Mouse (Mus musculus): Measurements from ENCODE around the gene Sf3a3. TPM values are rescaled to one million over a fixed set of nuclear protein-coding genes. Genes with fewer than 3 reads are reported as not detected.

The Sf3a3 gene
- polyA plus RNA-seq, 2 experiments, result 42.1 to 59.2 TPM

DNA sequence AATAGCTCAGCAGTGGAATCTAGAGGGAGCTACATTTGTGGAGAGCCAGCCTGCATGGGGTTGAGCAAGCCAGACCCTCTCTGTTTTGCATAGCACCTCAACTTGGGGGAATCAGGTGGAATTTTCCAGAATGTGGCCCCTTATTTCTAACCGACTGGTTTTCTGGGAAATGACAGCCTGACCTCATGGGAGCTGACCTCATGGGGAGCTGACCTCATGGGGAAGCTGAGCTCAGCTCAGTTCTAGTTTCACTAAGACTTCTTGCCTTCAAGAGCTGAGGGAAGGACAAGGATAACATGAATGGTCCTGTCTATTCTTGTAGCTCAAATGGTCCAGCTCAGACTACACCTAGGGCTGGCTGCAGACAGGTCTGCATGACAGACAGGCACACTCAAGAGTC, 24.2 kb downstream of the Sf3a3 start:
- TF ChIP-seq CTCF (IDR thresholded peaks at IDR 0.05; ENCODE audit: low read depth), result no peak
- TF ChIP-seq EP300 (IDR thresholded peaks at IDR 0.05; ENCODE audit: low read depth), result no peak
- Histone ChIP-seq H3K4me3 (ENCODE audit: insufficient read depth in 1 of 2, low read depth in 2 of 2, low read length in 2 of 2) (no peak overlapping the region), H3K27ac (no peak overlapping the region), H3K9me3 (ENCODE audit: control insufficient read depth, low read length) (no peaks in the 10 kb centered on the region), H3K4me1 (replicated peaks; ENCODE audit: control insufficient read depth in 2 of 2, insufficient read depth in 2 of 2, low read length in 1 of 2) (peaks cover 0 to 9% of the 10 kb centered on the region in 2 experiments; a peak in 3 of 4 replicates), H3K36me3 (replicated peaks; ENCODE audit: control insufficient read depth, insufficient read depth, low read depth) (no peaks in the 10 kb centered on the region), H3K4me2 (ENCODE audit: low read depth) (no peak overlapping the region), H3K27me3 (ENCODE audit: control insufficient read depth, insufficient read depth, low read length) (no peaks in the 10 kb centered on the region), H3K9ac (replicated peaks) (no peak overlapping the region)
- DNase-seq (ENCODE audit: low read depth in 3 of 3, low spot score in 3 of 3) (no peak), ATAC-seq (ENCODE audit: insufficient read depth) (no peak)
- 48% methylated on average over 1 of the region's 1 CpGs for WGBS (ENCODE audit: insufficient replicate concordance)

DNA sequence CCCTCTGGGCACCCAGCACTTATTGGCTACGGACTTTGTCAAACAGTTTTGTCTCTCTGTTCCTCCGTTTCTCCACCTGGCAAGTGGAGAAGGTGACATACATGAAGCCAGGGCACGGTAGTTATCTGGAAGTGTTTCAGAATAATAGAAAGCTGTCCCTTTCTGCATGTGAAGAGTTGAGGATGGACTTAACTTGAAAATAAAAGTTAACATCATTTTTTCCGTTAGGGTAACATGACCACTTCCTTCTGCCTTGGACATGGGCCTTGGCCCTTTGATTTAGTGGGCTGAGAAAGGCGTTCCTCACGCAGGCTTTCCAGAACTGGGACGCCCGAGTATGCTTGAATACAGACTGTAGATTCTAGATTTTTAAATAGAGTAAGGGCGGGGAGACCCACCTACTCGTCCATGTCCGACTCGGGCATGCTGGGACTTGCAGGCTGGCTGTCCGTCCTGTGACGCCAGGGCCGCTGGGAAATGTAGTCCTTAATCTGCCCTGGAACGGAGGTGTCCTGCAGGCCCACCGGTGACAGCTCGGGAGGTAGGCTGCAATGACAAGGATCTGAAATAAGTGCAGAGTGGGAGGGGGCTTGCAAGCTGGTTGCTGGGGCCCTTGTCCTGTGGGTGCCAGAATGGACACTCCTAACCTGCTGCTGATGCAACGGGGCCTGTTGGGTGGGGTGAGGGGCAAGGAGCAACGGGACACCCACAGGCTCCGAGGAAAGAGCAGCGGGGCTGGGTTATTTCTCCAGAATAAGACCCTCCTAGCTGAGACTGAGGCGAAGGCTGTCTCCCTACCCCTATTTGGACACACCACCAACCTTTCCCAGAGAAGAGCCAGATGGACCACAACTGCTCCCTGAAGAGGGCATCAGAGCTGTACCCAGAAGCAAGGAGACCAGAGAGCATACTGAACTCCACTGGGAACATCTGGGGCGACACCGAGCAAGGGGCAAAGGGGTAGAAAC, 27.1 kb downstream of the Sf3a3 start, which contains the start of gene Inpp5b:
Gene Inpp5b (plus strand): TSS at position 475 of the 968 bp plus-strand sequence.
- Histone ChIP-seq H3K4me2 (ENCODE audit: low read depth) (peak within 1 kb of the TSS; percentile 84), H3K4me1 (replicated peaks; ENCODE audit: control insufficient read depth in 2 of 2, insufficient read depth in 2 of 2, low read length in 1 of 2) (peaks cover 0 to 9% of the 10 kb centered on the region in 2 experiments; a peak in 3 of 4 replicates), H3K4me3 (ENCODE audit: insufficient read depth in 1 of 2, low read depth in 2 of 2, low read length in 2 of 2) (peak within 1 kb of the TSS; percentile 55 to 64), H3K27me3 (ENCODE audit: control insufficient read depth, insufficient read depth, low read length) (no peaks in the 10 kb centered on the region), H3K9me3 (ENCODE audit: control insufficient read depth, low read length) (no peaks in the 10 kb centered on the region), H3K36me3 (replicated peaks; ENCODE audit: control insufficient read depth, insufficient read depth, low read depth) (no peaks in the 10 kb centered on the region), H3K27ac (no peak within 1 kb of the TSS), H3K9ac (replicated peaks) (peak within 1 kb of the TSS; percentile 65)
- 11% methylated on average over 25 of the region's 25 CpGs for WGBS (ENCODE audit: insufficient replicate concordance)
- DNase-seq (ENCODE audit: low read depth in 3 of 3, low spot score in 3 of 3), result peak; percentile 43 to 49 (median 46)
- peak; percentile 68 for ATAC-seq (ENCODE audit: insufficient read depth)
- TF ChIP-seq EP300 (IDR thresholded peaks at IDR 0.05; ENCODE audit: low read depth), result no peak
- TF ChIP-seq CTCF (IDR thresholded peaks at IDR 0.05; ENCODE audit: low read depth), result no peak

DNA sequence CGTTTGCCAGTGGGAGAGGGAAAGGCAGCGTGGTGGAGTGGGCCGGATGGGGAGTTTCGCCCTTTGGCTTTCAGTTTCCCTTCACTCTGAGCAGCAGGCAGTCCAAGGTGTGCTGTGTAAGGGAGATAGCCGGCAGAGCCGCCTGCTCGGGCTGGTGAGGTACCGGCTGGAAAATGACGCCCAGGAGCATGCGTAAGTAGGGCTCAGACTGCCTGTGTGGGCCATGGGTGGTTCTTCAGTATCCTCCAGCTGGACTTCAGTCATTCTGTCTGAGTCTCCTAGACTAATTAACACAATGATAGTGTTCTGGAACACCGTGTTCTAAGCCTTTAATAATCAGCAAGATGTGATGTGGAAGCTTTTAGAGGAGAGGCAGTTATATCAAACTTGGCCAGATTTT, 28.3 kb downstream of the Sf3a3 start:
- no peak overlapping the region for H3K27ac ChIP-seq
- H3K4me3 ChIP-seq (ENCODE audit: insufficient read depth in 1 of 2, low read depth in 2 of 2, low read length in 2 of 2), result no peak overlapping the region
- no peaks in the 10 kb centered on the region for H3K27me3 ChIP-seq (ENCODE audit: control insufficient read depth, insufficient read depth, low read length)
- ATAC-seq (ENCODE audit: insufficient read depth), result no peak
- no peak overlapping the region for H3K9ac ChIP-seq (replicated peaks)
- no peak overlapping the region for H3K4me2 ChIP-seq (ENCODE audit: low read depth)
- H3K36me3 ChIP-seq (replicated peaks; ENCODE audit: control insufficient read depth, insufficient read depth, low read depth), result no peaks in the 10 kb centered on the region
- no peaks in the 10 kb centered on the region for H3K9me3 ChIP-seq (ENCODE audit: control insufficient read depth, low read length)
- TF ChIP-seq EP300 (IDR thresholded peaks at IDR 0.05; ENCODE audit: low read depth) (no peak), CTCF (IDR thresholded peaks at IDR 0.05; ENCODE audit: low read depth) (no peak)
- peaks cover 0 to 8% of the 10 kb centered on the region in 2 experiments; a peak in 2 of 4 replicates for H3K4me1 ChIP-seq (replicated peaks; ENCODE audit: control insufficient read depth in 2 of 2, insufficient read depth in 2 of 2, low read length in 1 of 2)
- no peak for DNase-seq (ENCODE audit: low read depth in 3 of 3, low spot score in 3 of 3)
- WGBS (ENCODE audit: insufficient replicate concordance), result 74% methylated on average over 11 of the region's 11 CpGs

DNA sequence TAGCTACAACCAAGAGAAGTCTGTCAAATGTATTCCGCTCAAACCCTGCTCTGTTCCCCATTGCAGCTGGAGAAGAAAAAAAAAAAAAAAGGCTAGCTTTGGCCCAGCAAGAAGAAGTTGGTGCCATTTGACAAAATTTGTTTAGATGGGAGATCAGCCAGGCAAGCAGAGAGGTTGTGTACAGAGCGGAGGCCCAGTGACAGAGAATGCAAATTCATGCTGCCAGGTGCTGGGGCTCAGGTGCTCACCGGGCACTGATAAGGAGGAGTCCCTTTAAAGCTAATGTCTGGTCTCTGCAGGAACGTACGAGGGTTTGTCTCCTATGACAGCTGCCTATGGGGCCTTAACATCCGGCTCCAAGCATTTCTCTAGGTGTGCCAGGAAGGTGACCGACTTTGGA, 32.0 kb downstream of the Sf3a3 start:
- DNase-seq (ENCODE audit: low read depth in 3 of 3, low spot score in 3 of 3), result no peak
- H3K9ac ChIP-seq (replicated peaks), result no peak overlapping the region
- no peak overlapping the region for H3K27ac ChIP-seq
- H3K36me3 ChIP-seq (replicated peaks; ENCODE audit: control insufficient read depth, insufficient read depth, low read depth), result no peaks in the 10 kb centered on the region
- 64% methylated on average over 7 of the region's 7 CpGs for WGBS (ENCODE audit: insufficient replicate concordance)
- no peak overlapping the region for H3K4me2 ChIP-seq (ENCODE audit: low read depth)
- no peak for ATAC-seq (ENCODE audit: insufficient read depth)
- no peaks in the 10 kb centered on the region for H3K27me3 ChIP-seq (ENCODE audit: control insufficient read depth, insufficient read depth, low read length)
- TF ChIP-seq CTCF (IDR thresholded peaks at IDR 0.05; ENCODE audit: low read depth) (no peak), EP300 (IDR thresholded peaks at IDR 0.05; ENCODE audit: low read depth) (no peak)
- H3K4me3 ChIP-seq (ENCODE audit: insufficient read depth in 1 of 2, low read depth in 2 of 2, low read length in 2 of 2), result no peak overlapping the region
- peaks cover 3 to 12% of the 10 kb centered on the region in 2 experiments for H3K4me1 ChIP-seq (replicated peaks; ENCODE audit: control insufficient read depth in 2 of 2, insufficient read depth in 2 of 2, low read length in 1 of 2)
- no peaks in the 10 kb centered on the region for H3K9me3 ChIP-seq (ENCODE audit: control insufficient read depth, low read length)

DNA sequence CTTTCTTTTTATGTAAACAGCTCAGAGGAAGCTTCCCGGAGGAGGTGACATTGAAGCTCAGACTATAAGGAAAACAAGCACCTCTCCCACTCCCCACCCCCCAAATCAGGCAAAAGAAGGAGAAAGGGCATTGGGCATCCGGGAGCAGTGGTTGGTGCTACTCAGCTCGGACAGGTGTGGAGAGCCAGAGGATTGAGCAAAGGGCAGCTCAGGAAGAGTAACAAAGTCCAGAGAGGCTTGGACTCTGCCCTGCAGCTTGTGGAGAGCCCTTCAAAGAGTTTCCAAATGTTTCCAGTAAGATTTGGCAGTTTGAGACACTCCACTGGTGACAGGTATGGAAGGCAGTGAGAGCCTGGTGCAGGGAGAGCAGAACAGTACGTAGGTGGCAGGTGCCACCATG, 33.3 kb downstream of the Sf3a3 start:
- Histone ChIP-seq H3K4me3 (ENCODE audit: insufficient read depth in 1 of 2, low read depth in 2 of 2, low read length in 2 of 2) (no peak overlapping the region), H3K4me2 (ENCODE audit: low read depth) (no peak overlapping the region), H3K27me3 (ENCODE audit: control insufficient read depth, insufficient read depth, low read length) (no peaks in the 10 kb centered on the region), H3K9ac (replicated peaks) (no peak overlapping the region), H3K9me3 (ENCODE audit: control insufficient read depth, low read length) (no peaks in the 10 kb centered on the region), H3K36me3 (replicated peaks; ENCODE audit: control insufficient read depth, insufficient read depth, low read depth) (no peaks in the 10 kb centered on the region), H3K4me1 (replicated peaks; ENCODE audit: control insufficient read depth in 2 of 2, insufficient read depth in 2 of 2, low read length in 1 of 2) (peaks cover 3 to 16% of the 10 kb centered on the region in 2 experiments), H3K27ac (no peak overlapping the region)
- ATAC-seq (ENCODE audit: insufficient read depth) (no peak), DNase-seq (ENCODE audit: low read depth in 3 of 3, low spot score in 3 of 3) (no peak)
- no peak for TF ChIP-seq CTCF (IDR thresholded peaks at IDR 0.05; ENCODE audit: low read depth)
- TF ChIP-seq EP300 (IDR thresholded peaks at IDR 0.05; ENCODE audit: low read depth), result no peak
- WGBS (ENCODE audit: insufficient replicate concordance), result 69% methylated on average over 4 of the region's 4 CpGs
